Mouse (Mus musculus) G1E (cell line): ENCODE results near the gene Intu. TPM values are rescaled to one million over a fixed set of nuclear protein-coding genes. Genes with fewer than 3 reads are reported as not detected.

Experiments used
- ATAC-seq: 2 replicates; pipeline ENCODE4 v1.8.0; 2016; ENCODE audit warnings: mild to moderate bottlenecking; ENCODE audit not compliant: insufficient number of reproducible peaks, poor library complexity, low FRiP score, severe bottlenecking; ENCODE audit errors: extremely low read depth
- DNase-seq: peaks from one replicate; pipeline ENCODE4 v3.0.0; 2012; ENCODE audit warnings: low spot score
- H3K27me3 ChIP-seq: 2 replicates; pipeline ENCODE4 v1.6.1; 2012; ENCODE audit warnings: mild to moderate bottlenecking, low read length, inconsistent platforms; ENCODE audit not compliant: insufficient read depth
- H3K36me3 ChIP-seq: replicated peaks from 2 replicates; pipeline ENCODE3; 2012; ENCODE audit warnings: mild to moderate bottlenecking, inconsistent platforms
- H3K4me1 ChIP-seq: 2 replicates; pipeline ENCODE4 v1.6.1; 2012; ENCODE audit warnings: low read depth, low read length, inconsistent platforms, mixed read lengths; ENCODE audit not compliant: insufficient read depth
- H3K4me3 ChIP-seq: 2 replicates; pipeline ENCODE4 v1.5.1; 2012; ENCODE audit warnings: low read depth, mild to moderate bottlenecking, inconsistent platforms, low read length, moderate library complexity, mixed read lengths
- H3K9me3 ChIP-seq: replicated peaks from 2 replicates; pipeline ENCODE4 v1.6.1; 2012; ENCODE audit warnings: inconsistent platforms
- CTCF ChIP-seq: IDR thresholded peaks from 2 replicates; pipeline ENCODE4 v1.5.1; 2012; ENCODE audit warnings: low read depth, low read length, inconsistent platforms, mixed read lengths
- GATA1 ChIP-seq: IDR thresholded peaks from 2 replicates; pipeline ENCODE4 v1.6.1; 2012; ENCODE audit warnings: borderline replicate concordance, low read length, inconsistent platforms, mixed read lengths
- GATA2 ChIP-seq: IDR thresholded peaks from 2 replicates; pipeline ENCODE4 v1.6.1; 2012; ENCODE audit warnings: low read depth, low read length, inconsistent platforms, borderline replicate concordance
- POLR2AphosphoS5 ChIP-seq: IDR thresholded peaks from 2 replicates; pipeline ENCODE4 v1.6.1; 2012; ENCODE audit warnings: low read depth, low read length, inconsistent platforms; ENCODE audit not compliant: insufficient replicate concordance
- TAL1 ChIP-seq: conservative IDR thresholded peaks from 2 replicates; pipeline ENCODE4 v1.6.1; 2012; ENCODE audit warnings: low read depth, low read length, inconsistent platforms, mixed read lengths
- polyA plus RNA-seq: library from polyadenylated mRNA; stranded (reverse); fragments of >175 nt; gene quantifications from 2 replicates; pipeline ENCODE4 v1.2.3, GENCODE M21; 2012
- total RNA-seq, 2 experiments: library from RNA; stranded (forward) in 1 of 2; stranded (reverse) in 1 of 2; fragments of 200-1000 nt in 1 of 2; fragments of >200 nt in 1 of 2; fragmentation: Nextera tagmentation in 1 of 2; gene quantifications; 2 replicates each; pipeline ENCODE4 v1.2.3; 2014 to 2017

The Intu gene
- total and polyA plus RNA-seq, 3 experiments: 1.2 to 10.9 (median 5.7) TPM

DNA sequence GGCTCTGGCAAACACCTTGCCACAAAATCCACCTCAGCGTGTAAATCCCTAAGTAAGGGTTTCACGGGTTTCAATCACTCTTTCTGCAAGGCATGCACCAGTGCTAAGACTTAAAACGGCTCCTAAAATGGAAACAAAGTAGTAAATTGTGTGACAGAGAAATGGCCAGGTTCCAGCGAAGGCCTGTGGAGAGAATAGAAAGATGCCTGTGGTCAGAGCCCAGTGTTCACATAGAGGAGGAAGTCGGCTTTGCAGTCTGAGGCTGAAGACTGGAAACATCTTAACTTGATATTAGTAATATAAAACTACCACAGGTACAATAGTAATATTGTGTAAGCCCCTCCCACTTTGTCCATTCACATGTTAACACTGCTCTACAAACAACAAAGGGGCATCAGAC lies 26.7 kb upstream of the Intu start:
- Histone ChIP-seq H3K27me3 (peaks cover 13% of the 10 kb centered on the region; the same call in 1 of the 2 replicates), H3K4me1 (peaks cover 2% of the 10 kb centered on the region; the same call in 1 of the 2 replicates), H3K36me3 (no peaks in the 10 kb centered on the region), H3K9me3 (no peaks in the 10 kb centered on the region), H3K4me3 (no peak overlapping the region)
- DNase-seq (no peak), ATAC-seq (no peak)
- TF ChIP-seq TAL1 (no peak), GATA1 (no peak), POLR2AphosphoS5 (no peak), GATA2 (no peak)

DNA sequence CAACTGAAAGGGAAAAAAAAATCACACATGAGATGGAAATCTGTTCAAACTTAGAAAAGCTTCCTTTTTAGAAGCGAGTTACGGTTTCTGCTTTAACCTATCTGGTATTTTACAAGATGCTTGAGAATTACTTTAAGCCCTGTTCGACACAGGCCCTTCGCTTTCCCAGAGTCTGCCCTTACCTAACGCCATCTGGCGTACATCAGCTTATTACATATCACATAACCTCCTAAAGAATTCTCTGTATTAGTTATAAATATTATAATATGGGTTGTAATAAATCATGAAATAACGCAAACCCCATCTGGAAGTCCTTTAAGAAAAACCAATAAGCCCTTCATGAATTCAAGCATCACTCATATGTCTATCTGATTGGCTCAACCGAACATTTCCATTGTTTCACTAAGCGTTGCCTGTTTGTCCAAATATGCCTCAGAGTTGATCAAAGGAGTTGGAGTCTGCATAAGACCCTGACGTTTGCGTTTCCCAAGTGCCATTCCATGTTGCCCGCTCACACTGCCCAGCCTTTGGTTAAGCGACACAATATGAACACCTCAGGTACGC lies 25.6 kb upstream of the Intu start:
- ATAC-seq: no peak
- TF ChIP-seq CTCF (no peak), GATA2 (no peak), POLR2AphosphoS5 (no peak), GATA1 (no peak), TAL1 (no peak)
- DNase-seq: no peak
- no peak overlapping the region for H3K4me3 ChIP-seq
- H3K36me3 ChIP-seq: no peaks in the 10 kb centered on the region
- peaks cover 3% of the 10 kb centered on the region for H3K4me1 ChIP-seq
- H3K27me3 ChIP-seq: peaks cover 15% of the 10 kb centered on the region; the same call in 1 of the 2 replicates
- no peaks in the 10 kb centered on the region for H3K9me3 ChIP-seq

DNA sequence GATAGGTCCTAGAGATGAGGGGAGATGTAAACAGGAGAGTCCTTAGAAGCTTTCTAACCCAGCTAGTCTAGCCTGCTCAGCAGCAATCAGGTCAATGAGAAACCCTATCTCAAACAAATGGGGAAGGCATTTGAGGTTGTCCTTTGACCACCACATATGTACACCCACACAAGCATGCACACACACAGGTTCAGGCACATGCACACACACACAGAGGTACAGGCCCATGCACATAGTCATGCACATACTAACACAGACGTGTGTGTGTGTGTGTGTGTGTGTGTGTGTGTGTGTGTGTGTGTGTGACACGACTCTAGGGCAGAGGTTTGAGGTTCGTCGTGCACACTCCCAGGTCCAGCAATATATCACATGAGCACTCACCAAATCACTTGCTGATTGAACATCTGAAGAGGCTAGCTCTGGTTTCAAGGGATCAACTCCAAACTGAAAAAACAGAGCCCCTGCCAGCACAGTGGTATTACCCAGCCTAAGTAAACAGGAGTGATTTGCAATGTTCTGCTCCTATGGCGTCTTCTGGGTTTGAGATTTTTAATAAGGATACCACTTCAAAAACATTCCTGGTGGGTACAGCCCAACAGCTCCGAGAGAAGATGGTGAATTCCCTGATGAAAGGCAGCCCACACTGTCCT lies 22.0 kb upstream of the Intu start:
- H3K36me3 ChIP-seq: no peaks in the 10 kb centered on the region
- H3K27me3 ChIP-seq: peaks cover 18% of the 10 kb centered on the region
- TF ChIP-seq GATA1 (no peak), TAL1 (no peak), GATA2 (no peak), POLR2AphosphoS5 (no peak), CTCF (no peak)
- ATAC-seq (no peak), DNase-seq (no peak)
- H3K4me1 ChIP-seq: peaks cover 4% of the 10 kb centered on the region
- H3K9me3 ChIP-seq: no peaks in the 10 kb centered on the region
- no peak overlapping the region for H3K4me3 ChIP-seq

DNA sequence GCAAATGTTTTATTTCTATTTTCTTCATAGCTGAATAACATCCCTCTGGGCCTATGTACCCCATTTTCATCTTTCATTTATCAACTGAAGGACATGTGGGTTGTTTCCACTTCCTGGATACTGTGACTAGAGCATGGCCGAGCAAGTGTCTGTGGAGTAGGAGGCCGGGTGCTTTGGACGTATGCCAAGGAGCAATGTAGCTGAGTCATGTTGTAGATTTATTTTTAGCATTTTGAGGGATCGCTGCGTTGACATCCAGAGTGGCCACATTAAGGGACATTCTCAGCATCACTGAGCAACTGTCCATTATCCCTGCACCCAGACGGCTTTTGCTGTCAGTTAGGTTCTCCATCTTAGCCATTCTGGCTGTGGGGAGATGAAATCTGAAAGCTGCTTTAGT lies 20.5 kb upstream of the Intu start:
- Histone ChIP-seq H3K4me1 (peaks cover 4% of the 10 kb centered on the region), H3K4me3 (no peak overlapping the region), H3K36me3 (no peaks in the 10 kb centered on the region), H3K9me3 (no peaks in the 10 kb centered on the region), H3K27me3 (peaks cover 19% of the 10 kb centered on the region)
- ATAC-seq (no peak), DNase-seq (no peak)
- TF ChIP-seq CTCF: no peak
- TF ChIP-seq POLR2AphosphoS5: no peak
- no peak for TF ChIP-seq TAL1
- TF ChIP-seq GATA1: no peak
- TF ChIP-seq GATA2: no peak

DNA sequence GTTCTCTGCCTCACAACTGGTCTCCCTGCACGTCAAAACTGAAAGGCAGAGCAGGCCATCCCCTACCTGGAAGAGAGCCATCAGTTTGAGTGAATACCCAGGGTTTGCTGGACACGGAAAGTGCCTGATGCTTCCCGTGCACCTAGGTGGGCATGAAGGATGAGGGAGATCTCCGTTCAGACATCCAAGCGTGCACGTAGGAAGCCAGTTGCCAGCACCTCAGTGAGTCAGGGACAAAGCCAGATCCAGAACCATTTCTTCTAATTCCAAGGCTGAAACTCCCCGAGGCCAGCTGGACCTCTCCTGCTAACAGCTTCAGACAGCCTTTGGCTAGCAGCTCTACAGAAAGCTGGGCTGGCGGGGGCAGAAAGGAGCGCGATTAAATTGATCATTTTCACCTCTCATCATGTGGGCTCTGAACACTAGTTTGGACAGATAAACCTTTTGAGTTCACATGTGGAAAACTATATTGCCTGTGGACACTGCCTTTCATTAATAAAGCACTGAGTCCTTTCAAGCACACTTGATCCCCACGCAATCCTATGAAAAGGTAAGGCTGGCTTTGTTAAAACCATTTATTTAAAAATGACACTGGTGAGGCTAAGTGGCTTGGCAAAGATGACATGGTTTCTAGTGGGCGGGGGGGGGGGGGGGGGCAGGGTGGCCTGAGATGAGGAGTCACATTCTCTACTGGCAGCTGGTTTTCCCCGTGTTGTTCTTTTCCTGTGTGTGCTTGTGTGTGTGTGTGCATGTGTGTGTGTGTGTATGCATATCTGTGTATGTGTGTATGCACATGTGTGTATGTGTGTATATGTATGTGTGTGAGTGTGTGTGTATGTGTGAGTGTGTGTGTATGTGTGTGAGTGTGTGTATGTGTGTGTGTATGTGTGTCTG lies 17.9 kb upstream of the Intu start:
- peaks cover 4% of the 10 kb centered on the region for H3K4me1 ChIP-seq
- no peaks in the 10 kb centered on the region for H3K36me3 ChIP-seq
- ATAC-seq: no peak
- TF ChIP-seq CTCF (no peak), GATA2 (no peak), TAL1 (no peak), GATA1 (no peak), POLR2AphosphoS5 (no peak)
- DNase-seq: no peak
- H3K9me3 ChIP-seq: no peaks in the 10 kb centered on the region
- peaks cover 23% of the 10 kb centered on the region for H3K27me3 ChIP-seq
- no peak overlapping the region for H3K4me3 ChIP-seq

DNA sequence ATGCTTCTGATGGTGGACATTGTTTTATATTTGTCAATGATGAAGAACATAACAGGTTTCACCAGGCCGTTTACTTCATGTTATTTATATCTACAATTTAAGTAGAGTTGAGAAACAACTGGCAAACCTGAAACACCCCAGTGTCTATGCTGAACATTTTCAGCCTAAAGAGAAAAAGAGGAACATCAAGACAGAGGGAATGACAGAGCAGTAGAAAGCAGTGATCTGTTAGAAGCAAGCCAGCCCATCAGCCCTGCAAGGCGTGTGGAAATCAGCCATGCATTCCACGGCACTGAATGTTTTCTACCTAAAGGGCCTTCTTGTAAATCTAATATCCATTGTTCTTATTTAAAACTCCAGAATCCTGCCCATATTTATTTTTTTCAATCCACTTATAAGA lies 12.8 kb upstream of the Intu start:
- peaks cover 7% of the 10 kb centered on the region for H3K4me1 ChIP-seq
- H3K4me3 ChIP-seq: no peak overlapping the region
- H3K9me3 ChIP-seq: no peaks in the 10 kb centered on the region
- no peaks in the 10 kb centered on the region for H3K36me3 ChIP-seq
- ATAC-seq (no peak), DNase-seq (no peak)
- peaks cover 18% of the 10 kb centered on the region for H3K27me3 ChIP-seq
- no peak for TF ChIP-seq POLR2AphosphoS5
- no peak for TF ChIP-seq GATA2
- no peak for TF ChIP-seq CTCF
- TF ChIP-seq GATA1: no peak
